Mouse (Mus musculus) right cerebral cortex, postnatal 36 days (tissue): Measurements from ENCODE around the gene Ppp1r9a.
A peak's percentile ranks its signal among the peaks of the same experiment; 100 is the strongest.
"Not testable (repeated sequence)": the region's sequence is repeated elsewhere in the genome, so short reads cannot be mapped to it uniquely, and the experiment has no call there.

Experiments
- DNase-seq, 2 experiments: peaks; one replicate each; pipeline ENCODE4 v3.0.0; 2022; ENCODE audit warnings: low spot score in 2 of 2, mixed read lengths in 1 of 2

Ppp1r9a gene

GRCm38 (mm10) chr6:4902674-4903324 is at the start of gene Ppp1r9a:
Gene Ppp1r9a, plus strand, starts transcription at chr6:4902917.
- no peak for DNase-seq

- DNase-seq = no peak
Observed at GRCm38 (mm10) chr6:4855236-4855635, 47.5 kb upstream of the Ppp1r9a start.

- DNase-seq = no peak
Observed at GRCm38 (mm10) chr6:4856919-4857318, 45.8 kb upstream of the Ppp1r9a start.

- DNase-seq = no peak
Observed at GRCm38 (mm10) chr6:4884316-4884715, 18.4 kb upstream of the Ppp1r9a start.

- DNase-seq = no peak
Observed at GRCm38 (mm10) chr6:4889544-4889943, 13.2 kb upstream of the Ppp1r9a start.

GRCm38 (mm10) chr6:4892417-4892816 is 10.3 kb upstream of the Ppp1r9a start:
- no peak for DNase-seq

GRCm38 (mm10) chr6:4893312-4893711 is 9.4 kb upstream of the Ppp1r9a start:
- DNase-seq = not testable (repeated sequence)

GRCm38 (mm10) chr6:4899906-4900305 is 2.8 kb upstream of the Ppp1r9a start:
- DNase-seq = peak in 1 of 2 experiments; percentile 30

- DNase-seq = no peak
Observed at GRCm38 (mm10) chr6:4903325-4904054, 773 bp downstream of the Ppp1r9a start.

GRCm38 (mm10) chr6:4904055-4904450 is 1.3 kb downstream of the Ppp1r9a start:
- no peak for DNase-seq

GRCm38 (mm10) chr6:4910042-4910634 is 7.4 kb downstream of the Ppp1r9a start:
- DNase-seq = no peak

- DNase-seq = no peak
Observed at GRCm38 (mm10) chr6:4918470-4918869, 15.8 kb downstream of the Ppp1r9a start.

GRCm38 (mm10) chr6:4923791-4924190 is 21.1 kb downstream of the Ppp1r9a start:
- DNase-seq = not testable (repeated sequence)

- DNase-seq = peak in 1 of 2 experiments; percentile 55
Observed at GRCm38 (mm10) chr6:4925966-4926687, 23.4 kb downstream of the Ppp1r9a start.

GRCm38 (mm10) chr6:4930321-4930720 is 27.6 kb downstream of the Ppp1r9a start:
- no peak for DNase-seq

- no peak for DNase-seq
Observed at GRCm38 (mm10) chr6:4938901-4939300, 36.2 kb downstream of the Ppp1r9a start.

- no peak for DNase-seq
Observed at GRCm38 (mm10) chr6:4940086-4940485, 37.4 kb downstream of the Ppp1r9a start.

- peak in 1 of 2 experiments; percentile 27 for DNase-seq
Observed at GRCm38 (mm10) chr6:4940639-4941038, 37.9 kb downstream of the Ppp1r9a start.

- no peak for DNase-seq
Observed at GRCm38 (mm10) chr6:4943821-4944220, 41.1 kb downstream of the Ppp1r9a start.

GRCm38 (mm10) chr6:4948056-4948455 is 45.3 kb downstream of the Ppp1r9a start:
- DNase-seq = no peak

- no peak for DNase-seq
Observed at GRCm38 (mm10) chr6:4949701-4950100, 47.0 kb downstream of the Ppp1r9a start.
